Mouse (Mus musculus) midbrain, postnatal 0 days (tissue): ENCODE measurements around the gene 2310061I04Rik. TPM values are rescaled to one million over a fixed set of nuclear protein-coding genes. Genes with fewer than 3 reads are reported as not detected.

Experiments
- ATAC-seq: fragments of 200-750 bp; cut with Nextera tagmentation; 2 replicates; pipeline ENCODE4 v1.8.0; 2017; ENCODE audit warnings: moderate number of reproducible peaks, mild to moderate bottlenecking, moderate TSS enrichment, moderate library complexity; ENCODE audit not compliant: low FRiP score
- DNase-seq: peaks from one replicate; pipeline ENCODE4 v3.0.0-alpha.2; 2015; ENCODE audit warnings: low spot score
- H3K27ac ChIP-seq: fragments of 300-500 bp; sonication (generic); 2 replicates; pipeline ENCODE4 v1.5.1; 2014; ENCODE audit warnings: low read depth, mild to moderate bottlenecking, low read length, mixed read lengths
- H3K27me3 ChIP-seq: fragments of 300-500 bp; sonication (generic); 2 replicates; pipeline ENCODE4 v1.6.1; 2014; ENCODE audit warnings: low read length, control low read depth, mixed read lengths; ENCODE audit not compliant: insufficient read depth
- H3K36me3 ChIP-seq: fragments of 300-500 bp; sonication (generic); 2 replicates; pipeline ENCODE4 v1.6.1; 2014; ENCODE audit warnings: low read length, control low read depth, mixed read lengths; ENCODE audit not compliant: insufficient read depth
- H3K4me1 ChIP-seq: fragments of 300-500 bp; sonication (generic); 2 replicates; pipeline ENCODE4 v1.6.1; 2014; ENCODE audit warnings: mild to moderate bottlenecking, control low read depth, antibody characterized with exemption, low read length, mixed read lengths; ENCODE audit not compliant: insufficient read depth
- H3K4me2 ChIP-seq: fragments of 300-500 bp; sonication (generic); 2 replicates; pipeline ENCODE4 v1.6.1; 2014; ENCODE audit warnings: low read depth, mild to moderate bottlenecking, low read length, mixed read lengths; ENCODE audit not compliant: poor library complexity, severe bottlenecking
- H3K4me3 ChIP-seq: fragments of 300-500 bp; sonication (generic); 2 replicates; pipeline ENCODE4 v1.5.1; 2014; ENCODE audit warnings: low read depth, mild to moderate bottlenecking, low read length, moderate library complexity
- H3K9ac ChIP-seq: fragments of 300-500 bp; sonication (generic); replicated peaks from 2 replicates; pipeline ENCODE4 v1.6.1; 2014; ENCODE audit warnings: mild to moderate bottlenecking, low read length, moderate library complexity, mixed read lengths; ENCODE audit not compliant: poor library complexity, severe bottlenecking
- H3K9me3 ChIP-seq: fragments of 300-500 bp; sonication (generic); 2 replicates; pipeline ENCODE4 v1.6.1; 2016; ENCODE audit warnings: low read length, control low read depth
- CTCF ChIP-seq: IDR thresholded peaks from 2 replicates; pipeline ENCODE4 v1.5.1; 2016; ENCODE audit warnings: antibody characterized with exemption, mild to moderate bottlenecking
- WGBS: fragments of 180-500 bp; shearing (Covaris S2); extraction: QIAGEN DNeasy Blood & Tissue Kit; methylation state at CpG from one replicate; pipeline ENCODE4 v1.1.7; 2014; 5-methylcytosine and 5-hydroxymethylcytosine counted together
- polyA plus RNA-seq: library from polyadenylated mRNA; unstranded; fragments of >200 nt; fragmentation: Nextera tagmentation; extraction: Ambion mirVana; gene quantifications from 2 replicates; pipeline ENCODE4 v1.2.1, GENCODE M21; 2015
- total RNA-seq: library from RNA; depleted of rRNA; stranded (reverse); fragments of >200 nt; gene quantifications from 2 replicates; pipeline ENCODE4 v1.2.3, GENCODE M21; 2014

Gene 2310061I04Rik
- total and polyA plus RNA-seq, 2 experiments from 2014 or later: 47.7 to 88.3 TPM

DNA sequence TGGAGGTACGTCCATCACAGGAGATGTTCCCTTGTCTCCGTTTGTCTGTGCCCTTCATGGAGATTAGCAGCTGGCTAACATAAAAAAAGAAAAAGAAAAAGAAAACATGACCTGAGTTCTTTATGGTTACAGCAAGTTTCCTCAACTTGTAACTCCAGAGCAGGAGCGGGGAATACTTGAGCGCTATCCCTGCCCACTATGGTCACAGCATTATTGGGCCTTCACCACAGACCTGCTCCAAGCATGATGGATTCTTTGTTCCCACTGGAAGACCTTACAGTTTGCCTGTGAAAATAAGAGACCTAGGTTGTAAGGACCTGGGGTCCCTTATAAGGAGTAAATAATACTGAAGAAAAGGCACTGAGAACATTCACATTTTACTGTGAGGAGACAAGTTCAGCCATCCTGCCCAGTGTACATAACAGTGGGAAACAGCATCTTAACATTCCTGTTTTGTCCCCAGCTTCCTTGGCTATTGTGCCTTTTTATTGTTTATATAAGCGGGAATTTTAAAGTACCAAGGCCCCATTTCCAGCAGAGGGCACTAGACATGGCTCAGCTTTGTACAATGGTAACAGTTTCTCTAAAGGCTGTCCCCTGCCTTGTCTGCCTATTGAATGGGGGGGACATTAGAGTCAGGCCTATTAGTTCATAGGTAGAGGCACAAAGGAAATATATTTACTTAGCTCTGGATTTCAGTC lies 23.8 kb upstream of the 2310061I04Rik start:
- ATAC-seq (no peak), DNase-seq (peak; percentile 75)
- Histone ChIP-seq H3K4me2 (no peak overlapping the region), H3K9me3 (no peaks in the 10 kb centered on the region), H3K9ac (peak overlapping the region; percentile 14; the same call in 1 of the 2 replicates), H3K4me3 (no peak overlapping the region), H3K27ac (peak overlapping the region; percentile 98), H3K4me1 (peaks cover 11% of the 10 kb centered on the region; the same call in 1 of the 2 replicates), H3K27me3 (no peaks in the 10 kb centered on the region), H3K36me3 (peaks cover 21% of the 10 kb centered on the region)
- peak; percentile 80 for TF ChIP-seq CTCF
- WGBS: 63% methylated on average over 5 of the region's 5 CpGs

DNA sequence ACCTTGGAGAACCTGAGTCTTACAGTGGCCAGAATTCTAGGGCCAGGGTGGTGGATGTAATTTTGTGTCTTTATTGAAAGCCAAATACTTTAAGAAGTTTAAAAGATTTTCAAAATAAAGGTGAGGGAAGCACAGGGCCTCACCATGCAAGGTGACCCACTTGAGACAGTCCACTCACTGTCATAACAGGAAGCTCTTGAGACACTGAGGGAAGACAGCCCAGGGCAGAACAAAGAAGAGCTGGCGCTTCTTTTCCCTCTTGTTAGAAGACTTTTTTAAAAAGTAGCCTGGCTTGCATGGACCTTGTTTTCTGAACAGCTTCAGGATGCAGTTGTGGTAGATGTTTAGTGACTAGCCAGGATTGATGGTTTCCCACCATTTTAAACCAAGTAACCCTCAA lies 23.2 kb upstream of the 2310061I04Rik start:
- Histone ChIP-seq H3K36me3 (peaks cover 20% of the 10 kb centered on the region), H3K27me3 (no peaks in the 10 kb centered on the region), H3K4me1 (peaks cover 11% of the 10 kb centered on the region; the same call in 1 of the 2 replicates), H3K4me3 (0 out of 2 replicates have a peak overlapping the region, but pooled peaks have one; percentile 49), H3K27ac (peak overlapping the region; percentile 98), H3K4me2 (peak overlapping the region; percentile 64), H3K9me3 (no peaks in the 10 kb centered on the region), H3K9ac (no peak overlapping the region)
- WGBS: 73% methylated on average over 1 of the region's 1 CpGs
- TF ChIP-seq CTCF: no peak
- DNase-seq (no peak), ATAC-seq (no peak)

DNA sequence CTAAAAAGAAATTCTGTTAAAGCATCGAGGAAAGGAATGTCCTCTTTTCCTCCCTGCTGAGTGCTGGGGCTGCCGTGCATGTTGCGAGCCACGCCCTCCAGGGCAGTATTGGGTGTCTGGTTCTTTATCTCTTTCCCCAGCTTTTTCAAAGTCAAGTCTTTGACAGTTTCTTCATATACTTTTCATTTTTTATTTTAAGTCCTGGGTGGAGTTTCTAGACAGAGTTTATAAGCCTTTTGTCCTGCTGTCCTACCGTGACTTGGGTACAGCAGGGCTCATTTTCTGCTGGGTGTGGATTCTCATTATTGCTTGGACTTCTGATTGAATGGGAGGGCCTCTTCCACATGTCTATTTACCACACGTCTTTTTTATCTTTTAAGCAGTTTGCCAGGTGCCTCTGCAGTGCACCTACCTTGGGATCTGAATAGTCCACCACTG lies 22.7 kb upstream of the 2310061I04Rik start:
- ATAC-seq: no peak
- Histone ChIP-seq H3K4me3 (peak overlapping the region; percentile 49), H3K4me1 (peaks cover 11% of the 10 kb centered on the region; the same call in 1 of the 2 replicates), H3K9me3 (no peaks in the 10 kb centered on the region), H3K27ac (peak overlapping the region; percentile 98), H3K9ac (peak overlapping the region; percentile 48; the same call in 1 of the 2 replicates), H3K27me3 (no peaks in the 10 kb centered on the region), H3K36me3 (peaks cover 16% of the 10 kb centered on the region), H3K4me2 (peak overlapping the region; percentile 64)
- TF ChIP-seq CTCF: no peak
- WGBS: 28% methylated on average over 6 of the region's 6 CpGs
- no peak for DNase-seq

DNA sequence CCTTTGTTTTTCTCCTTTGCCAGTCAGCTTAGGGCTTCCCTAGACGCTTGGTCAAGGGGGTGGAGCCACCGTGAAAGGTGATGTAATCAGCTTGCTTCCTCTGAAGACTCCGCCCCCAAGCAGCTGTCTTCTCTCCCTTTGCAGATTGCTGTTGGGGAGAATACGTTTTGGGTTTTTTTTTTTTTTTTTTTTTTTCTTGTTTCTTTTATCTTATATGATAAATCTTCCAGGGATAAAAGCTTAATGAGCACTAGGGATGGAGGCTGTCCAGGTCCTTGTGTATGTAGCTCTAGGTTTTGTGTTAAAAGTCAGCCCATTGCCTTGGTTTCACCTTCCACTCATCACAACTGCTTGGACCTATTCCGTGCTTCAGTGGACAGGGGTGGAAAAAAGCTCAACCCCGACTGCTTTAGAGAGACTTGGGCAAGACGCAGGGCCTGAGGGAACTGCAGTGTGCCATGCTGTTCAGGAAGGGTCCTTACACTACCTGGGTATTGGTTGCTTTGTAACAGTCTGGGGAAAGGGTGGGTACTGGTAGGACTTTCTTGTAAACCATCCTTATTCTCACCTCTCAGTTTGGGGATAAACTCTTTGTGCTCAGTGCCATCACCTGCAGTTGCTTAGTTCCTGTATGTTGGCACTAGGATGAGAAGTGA lies 22.0 kb upstream of the 2310061I04Rik start:
- Histone ChIP-seq H3K9ac (peak overlapping the region; percentile 91), H3K27ac (peak overlapping the region; percentile 98), H3K4me3 (peak overlapping the region; percentile 49), H3K4me1 (peaks cover 11% of the 10 kb centered on the region; the same call in 1 of the 2 replicates), H3K4me2 (peak overlapping the region; percentile 64), H3K27me3 (no peaks in the 10 kb centered on the region), H3K9me3 (no peaks in the 10 kb centered on the region), H3K36me3 (peaks cover 9% of the 10 kb centered on the region)
- 1% methylated on average over 7 of the region's 7 CpGs for WGBS
- peak; percentile 55 for ATAC-seq
- TF ChIP-seq CTCF: no peak
- DNase-seq: peak; percentile 99

DNA sequence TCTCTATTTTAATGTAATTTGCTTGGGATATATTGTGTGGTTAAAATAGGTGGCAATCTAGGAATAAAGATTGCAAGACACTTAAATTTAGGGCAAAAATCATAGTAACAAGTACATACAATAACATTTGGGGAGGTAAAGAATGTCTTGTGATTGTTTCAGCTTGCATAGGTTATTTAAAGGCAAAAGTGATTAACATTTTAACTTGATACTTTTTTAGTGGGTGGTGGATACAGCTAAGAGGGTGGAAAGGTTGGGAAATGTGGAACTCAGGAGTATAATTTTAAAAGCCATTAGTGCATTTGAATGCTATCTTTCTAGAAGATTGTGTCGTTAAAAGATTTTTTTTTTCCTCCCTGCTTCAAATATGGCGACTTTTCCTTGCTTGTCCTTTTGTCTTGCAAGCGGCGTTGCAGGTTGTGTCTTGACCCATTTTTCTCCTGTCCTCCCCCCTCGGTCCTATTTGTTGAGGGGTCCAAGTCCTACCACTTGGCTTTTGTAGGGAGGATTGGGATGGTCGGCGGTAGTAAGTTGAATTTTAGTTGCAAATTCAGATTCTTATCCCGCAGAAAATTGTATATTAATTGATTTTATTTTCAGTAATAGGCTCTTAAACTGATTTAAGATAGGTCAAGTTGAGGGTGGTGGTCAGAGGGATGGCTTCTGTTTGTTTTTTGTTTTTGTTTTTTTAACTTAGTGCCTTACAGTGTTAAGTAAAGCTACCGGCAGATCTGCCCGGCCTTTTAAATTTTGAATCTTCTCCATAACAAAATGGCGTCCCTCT lies 21.2 kb upstream of the 2310061I04Rik start:
- no peak for ATAC-seq
- Histone ChIP-seq H3K9ac (peak overlapping the region; percentile 91), H3K9me3 (no peaks in the 10 kb centered on the region), H3K36me3 (peaks cover 3% of the 10 kb centered on the region; the same call in 1 of the 2 replicates), H3K4me3 (peak overlapping the region; percentile 49), H3K27ac (peak overlapping the region; percentile 98), H3K27me3 (no peaks in the 10 kb centered on the region), H3K4me2 (peak overlapping the region; percentile 64), H3K4me1 (peaks cover 11% of the 10 kb centered on the region; the same call in 1 of the 2 replicates)
- WGBS: under 1% methylated on average over 11 of the region's 11 CpGs
- DNase-seq: peak; percentile 80
- TF ChIP-seq CTCF: no peak
